Mouse (Mus musculus) lung, adult 2 months (tissue): ENCODE data around the gene Atxn2.

Experiments
- CTCF ChIP-seq: fragments of 200-500 bp; IDR thresholded peaks from 2 replicates; pipeline ENCODE4 v1.5.1; 2011; ENCODE audit warnings: mild to moderate bottlenecking, low read length, control low read depth; ENCODE audit not compliant: insufficient read depth
- POLR2A ChIP-seq: fragments of 200-500 bp; IDR thresholded peaks from 2 replicates; pipeline ENCODE4 v1.6.1; 2011; ENCODE audit warnings: low read depth, mild to moderate bottlenecking, control low read depth, low read length, borderline replicate concordance; ENCODE audit errors: extremely low read depth

GRCm38 (mm10) chr5:121843138-121843905 lies 132.2 kb downstream of the Atxn2 start:
- no peak for TF ChIP-seq CTCF
- no peak for TF ChIP-seq POLR2A
